Mouse (Mus musculus) retina, embryonic 14.5 days (tissue): Measurements from ENCODE around the gene Armc2.
"Not testable (repeated sequence)": the region's sequence is repeated elsewhere in the genome, so short reads cannot be mapped to it uniquely, and the experiment has no call there.

ENCODE experiments used
- DNase-seq: peaks from one replicate; pipeline ENCODE4 v3.0.0-alpha.2; 2015; ENCODE audit warnings: low spot score

Gene Armc2

GRCm38 (mm10) chr10:41967915-41968635 lies 50.2 kb downstream of the Armc2 start:
- no peak for DNase-seq

- peak; percentile 50 for DNase-seq
Observed at GRCm38 (mm10) chr10:41962725-41963124, 55.5 kb downstream of the Armc2 start.

GRCm38 (mm10) chr10:41959808-41960207 lies 58.4 kb downstream of the Armc2 start:
- no peak for DNase-seq

- no peak for DNase-seq
Observed at GRCm38 (mm10) chr10:41958677-41959274, 59.5 kb downstream of the Armc2 start.

GRCm38 (mm10) chr10:41957421-41958225 lies 60.6 kb downstream of the Armc2 start:
- no peak for DNase-seq

- DNase-seq: no peak
Observed at GRCm38 (mm10) chr10:41953528-41953864, 64.7 kb downstream of the Armc2 start.

- DNase-seq: no peak
Observed at GRCm38 (mm10) chr10:41952850-41953527, 65.3 kb downstream of the Armc2 start.

GRCm38 (mm10) chr10:41952354-41952753 lies 65.9 kb downstream of the Armc2 start:
- not testable (repeated sequence) for DNase-seq

- DNase-seq: no peak
Observed at GRCm38 (mm10) chr10:41939090-41939489, 79.2 kb downstream of the Armc2 start.

GRCm38 (mm10) chr10:41937176-41937575 lies 81.1 kb downstream of the Armc2 start:
- DNase-seq: peak; percentile 20

GRCm38 (mm10) chr10:41936100-41936499 lies 82.1 kb downstream of the Armc2 start:
- no peak for DNase-seq

GRCm38 (mm10) chr10:41935476-41935829 lies 82.8 kb downstream of the Armc2 start:
- DNase-seq: no peak

GRCm38 (mm10) chr10:41934633-41935475 lies 83.4 kb downstream of the Armc2 start:
- peak; percentile 57 for DNase-seq

- DNase-seq: peak; percentile 61
Observed at GRCm38 (mm10) chr10:41933536-41933935, 84.7 kb downstream of the Armc2 start.

GRCm38 (mm10) chr10:41932943-41933342 lies 85.3 kb downstream of the Armc2 start:
- DNase-seq: no peak

- DNase-seq: no peak
Observed at GRCm38 (mm10) chr10:41931962-41932361, 86.3 kb downstream of the Armc2 start.

- no peak for DNase-seq
Observed at GRCm38 (mm10) chr10:41930966-41931365, 87.3 kb downstream of the Armc2 start.

- no peak for DNase-seq
Observed at GRCm38 (mm10) chr10:41926726-41927125, 91.5 kb downstream of the Armc2 start.

- no peak for DNase-seq
Observed at GRCm38 (mm10) chr10:41912290-41912994, 105.8 kb downstream of the Armc2 start.

- peak; percentile 23 for DNase-seq
Observed at GRCm38 (mm10) chr10:41908899-41909298, 109.3 kb downstream of the Armc2 start.

- DNase-seq: no peak
Observed at GRCm38 (mm10) chr10:41907950-41908349, 110.3 kb downstream of the Armc2 start.
